Mouse (Mus musculus): ENCODE results near the gene Pacs1.
"Not testable (repeated sequence)": the region's sequence is repeated elsewhere in the genome, so short reads cannot be mapped to it uniquely, and the experiment has no call there.

Gene Pacs1

GRCm38 (mm10) chr19:5268017-5268416, 4.9 kb downstream of the Pacs1 start:
- peak; percentile 62 for DNase-seq (ENCODE audit: low spot score)

GRCm38 (mm10) chr19:5267015-5267414, 5.9 kb downstream of the Pacs1 start:
- peak; percentile 80 for DNase-seq (ENCODE audit: low spot score)

GRCm38 (mm10) chr19:5257140-5257539, 15.8 kb downstream of the Pacs1 start:
- DNase-seq (ENCODE audit: low spot score) = no peak

GRCm38 (mm10) chr19:5236981-5237380, 35.9 kb downstream of the Pacs1 start:
- not testable (repeated sequence) for DNase-seq (ENCODE audit: low spot score)

GRCm38 (mm10) chr19:5232696-5233095, 40.2 kb downstream of the Pacs1 start:
- DNase-seq (ENCODE audit: low spot score) = no peak

GRCm38 (mm10) chr19:5230110-5230509, 42.8 kb downstream of the Pacs1 start:
- no peak for DNase-seq (ENCODE audit: low spot score)

- no peak for DNase-seq (ENCODE audit: low spot score)
Observed at GRCm38 (mm10) chr19:5224624-5225023, 48.3 kb downstream of the Pacs1 start.

- DNase-seq (ENCODE audit: low spot score) = no peak
Observed at GRCm38 (mm10) chr19:5224077-5224476, 48.8 kb downstream of the Pacs1 start.

GRCm38 (mm10) chr19:5221926-5222325, 51.0 kb downstream of the Pacs1 start:
- DNase-seq (ENCODE audit: low spot score) = no peak

- not testable (repeated sequence) for DNase-seq (ENCODE audit: low spot score)
Observed at GRCm38 (mm10) chr19:5221219-5221723, 51.6 kb downstream of the Pacs1 start.

- DNase-seq (ENCODE audit: low spot score) = no peak
Observed at GRCm38 (mm10) chr19:5220389-5220788, 52.5 kb downstream of the Pacs1 start.

- no peak for DNase-seq (ENCODE audit: low spot score)
Observed at GRCm38 (mm10) chr19:5201691-5202090, 71.2 kb downstream of the Pacs1 start.

GRCm38 (mm10) chr19:5200617-5201016, 72.3 kb downstream of the Pacs1 start:
- not testable (repeated sequence) for DNase-seq (ENCODE audit: low spot score)

GRCm38 (mm10) chr19:5198553-5198952, 74.4 kb downstream of the Pacs1 start:
- DNase-seq (ENCODE audit: low spot score) = no peak

GRCm38 (mm10) chr19:5195417-5196035, 77.4 kb downstream of the Pacs1 start:
- peak; percentile 76 for DNase-seq (ENCODE audit: low spot score)

- no peak for DNase-seq (ENCODE audit: low spot score)
Observed at GRCm38 (mm10) chr19:5192397-5192796, 80.5 kb downstream of the Pacs1 start.

- no peak for DNase-seq (ENCODE audit: low spot score)
Observed at GRCm38 (mm10) chr19:5187439-5187838, 85.5 kb downstream of the Pacs1 start.

- no peak for DNase-seq (ENCODE audit: low spot score)
Observed at GRCm38 (mm10) chr19:5181926-5182325, 91.0 kb downstream of the Pacs1 start.

GRCm38 (mm10) chr19:5178631-5179030, 94.3 kb downstream of the Pacs1 start:
- DNase-seq (ENCODE audit: low spot score) = no peak

GRCm38 (mm10) chr19:5170430-5170829, 102.5 kb downstream of the Pacs1 start:
- DNase-seq (ENCODE audit: low spot score) = no peak

GRCm38 (mm10) chr19:5167477-5167876, 105.4 kb downstream of the Pacs1 start:
- DNase-seq (ENCODE audit: low spot score) = peak; percentile 64

- peak; percentile 47 for DNase-seq (ENCODE audit: low spot score)
Observed at GRCm38 (mm10) chr19:5164380-5164779, 108.5 kb downstream of the Pacs1 start.

- DNase-seq (ENCODE audit: low spot score) = no peak
Observed at GRCm38 (mm10) chr19:5161913-5162312, 111.0 kb downstream of the Pacs1 start.

GRCm38 (mm10) chr19:5152261-5152660, 120.7 kb downstream of the Pacs1 start:
- DNase-seq (ENCODE audit: low spot score) = no peak

Measured in c-Kit-positive CD71-positive TER-119-positive erythroid progenitor cells, embryonic 14.5 days (primary cell).